In the genomic region with DNA sequence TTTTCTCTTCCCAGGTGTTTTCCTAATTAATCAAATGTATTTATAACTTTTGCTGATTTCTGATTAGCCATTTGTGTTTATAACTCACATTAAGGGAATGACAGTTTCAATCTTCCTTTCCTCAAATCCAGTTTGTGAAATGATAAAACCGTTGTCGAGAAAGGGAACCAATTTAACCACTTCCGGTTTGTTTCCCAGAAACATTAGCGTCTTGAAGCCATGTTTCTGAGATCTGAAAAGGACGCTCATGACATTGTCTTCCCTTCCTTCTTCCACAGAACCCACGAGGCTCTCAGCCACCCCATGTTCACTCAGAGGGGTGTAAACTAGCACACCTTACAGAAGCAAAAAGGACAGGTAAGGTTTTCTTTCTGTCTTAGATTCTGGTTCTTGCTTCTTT, we compare ENCODE assay signal across 1 mouse cellular context.
TF ChIP-seq lines count a peak whose summit lies in the region.

No protein-coding gene starts in this region.

TF ChIP-seq in MEL, 35 proteins besides CTCF, POLR2A, EP300 and RAD21 (continued from another document):
- TF ChIP-seq NELFE (IDR thresholded peaks at IDR 0.05; ENCODE audit: low read depth, low read length) (no peak), UBTF (IDR thresholded peaks at IDR 0.05; ENCODE audit: borderline replicate concordance, insufficient read depth, low read depth, low read length) (no peak), SMC3 (IDR thresholded peaks at IDR 0.05; ENCODE audit: low read depth, low read length) (no peak), JUND (IDR thresholded peaks at IDR 0.05; ENCODE audit: low read depth, low read length) (no peak), USF2 (IDR thresholded peaks at IDR 0.05; ENCODE audit: borderline replicate concordance in 1 of 2, insufficient read depth in 1 of 2, low read depth in 1 of 2, low read length in 2 of 2) (no peak), CHD1 (IDR thresholded peaks at IDR 0.05; ENCODE audit: low read depth, low read length) (peak; percentile 33; the same call in 1 of the 2 replicates), POLR2AphosphoS5 (IDR thresholded peaks at IDR 0.05; ENCODE audit: borderline replicate concordance, low read depth, low read length) (no peak), ELF1 (IDR thresholded peaks at IDR 0.05; ENCODE audit: low read depth, low read length) (no peak), E2F4 (IDR thresholded peaks at IDR 0.05; ENCODE audit: borderline replicate concordance, low read depth, low read length) (0 out of 2 replicates have a peak, but pooled peaks have one; percentile 34), MXI1 (IDR thresholded peaks at IDR 0.05; ENCODE audit: low read depth, low read length) (peak; percentile 13), TCF12 (IDR thresholded peaks at IDR 0.05; ENCODE audit: low read depth, low read length) (peak; percentile 41; the same call in 1 of the 2 replicates), MYB (IDR thresholded peaks at IDR 0.05; ENCODE audit: low read depth, low read length) (no peak; the same call in 1 of the 2 replicates), ZMIZ1 (IDR thresholded peaks at IDR 0.05; ENCODE audit: low read depth, low read length) (no peak), ZC3H11A (IDR thresholded peaks at IDR 0.05; ENCODE audit: low read depth, low read length) (no peak), RCOR1 (IDR thresholded peaks at IDR 0.05; ENCODE audit: low read depth, low read length) (no peak)
